9 mouse cellular contexts compared by ENCODE assay signal in the genomic region with DNA sequence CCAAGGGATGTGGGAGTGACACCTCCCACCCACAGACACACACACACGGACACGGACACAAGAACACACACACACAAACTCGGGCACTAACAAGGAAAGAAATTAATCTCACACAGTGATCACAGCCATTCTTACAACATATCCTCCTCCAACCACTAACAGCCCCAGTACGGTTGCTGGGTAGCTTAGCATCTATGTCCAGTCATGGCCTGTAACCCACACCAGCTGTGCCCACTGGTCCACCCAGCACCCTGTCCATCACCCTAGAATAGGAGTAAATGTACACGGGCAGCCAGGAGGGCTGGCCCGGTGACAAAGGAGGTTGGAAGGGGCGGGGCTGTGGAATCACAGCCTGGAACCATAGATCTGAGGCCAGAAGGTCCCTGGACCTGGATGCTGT.
DNase-seq lines count a peak whose midpoint lies in the region; ATAC-seq lines count a peak whose summit lies in the region.
"Had no signal": no experiment of that assay in that cellular context is flagged by ENCODE, and none has a peak within 500 bp of the region (broad histone marks: within the 10 kb centered on the region; RNA-seq: fewer than 3 reads in every experiment).

No protein-coding gene starts in this region.

- no peaks in the 10 kb centered on the region for H3K27me3 ChIP-seq in neural tube, embryonic 11.5 days (ENCODE audit: control insufficient read depth, insufficient read depth, low read length)
- H3K27me3 ChIP-seq in hindbrain, embryonic 12.5 days, result no peaks in the 10 kb centered on the region
- H3K27me3 ChIP-seq in limb, embryonic 13.5 days, result no peaks in the 10 kb centered on the region
- H3K27me3 ChIP-seq: limb, embryonic 12.5 days had no signal

- no peak for DNase-seq in neural tube, embryonic 11.5 days (ENCODE audit: low spot score)
- no peak for DNase-seq in neural tube, embryonic 10.5 days (ENCODE audit: extremely low spot score, low spot score)
- DNase-seq in spleen, postnatal 36 days (ENCODE audit: low spot score in 2 of 2), result no peak
- DNase-seq in B cell, adult 2 months, result no peak
- DNase-seq: thymus, adult 18-20 months had no signal

- no peak overlapping the region for H3K4me3 ChIP-seq in neural tube, embryonic 11.5 days (ENCODE audit: low read depth, low read length)
- no peak overlapping the region for H3K4me3 ChIP-seq in hindbrain, embryonic 12.5 days
- no peak overlapping the region for H3K4me3 ChIP-seq in limb, embryonic 13.5 days
- H3K4me3 ChIP-seq: limb, embryonic 12.5 days had no signal

- H3K27ac ChIP-seq in neural tube, embryonic 11.5 days (ENCODE audit: low read depth, low read length), result peak overlapping the region; percentile 40; the same call in 1 of the 2 replicates
- peak overlapping the region; percentile 82 for H3K27ac ChIP-seq in hindbrain, embryonic 12.5 days
- no peak overlapping the region for H3K27ac ChIP-seq in limb, embryonic 13.5 days
- H3K27ac ChIP-seq: limb, embryonic 12.5 days had no signal

- no peaks in the 10 kb centered on the region for H3K9me3 ChIP-seq in neural tube, embryonic 11.5 days (ENCODE audit: control insufficient read depth, low read length)
- H3K9me3 ChIP-seq in hindbrain, embryonic 12.5 days (replicated peaks), result no peaks in the 10 kb centered on the region
- H3K9me3 ChIP-seq in limb, embryonic 13.5 days, result no peaks in the 10 kb centered on the region
- H3K9me3 ChIP-seq: limb, embryonic 12.5 days had no signal

- no peaks in the 10 kb centered on the region for H3K36me3 ChIP-seq in neural tube, embryonic 11.5 days (ENCODE audit: control insufficient read depth, insufficient read depth, low read length)
- no peaks in the 10 kb centered on the region for H3K36me3 ChIP-seq in hindbrain, embryonic 12.5 days
- no peaks in the 10 kb centered on the region for H3K36me3 ChIP-seq in limb, embryonic 13.5 days
- H3K36me3 ChIP-seq: limb, embryonic 12.5 days had no signal

- peaks cover 29% of the 10 kb centered on the region for H3K4me1 ChIP-seq in neural tube, embryonic 11.5 days (ENCODE audit: control insufficient read depth, insufficient read depth, low read length)
- H3K4me1 ChIP-seq in hindbrain, embryonic 12.5 days, result peaks cover 89% of the 10 kb centered on the region
- H3K4me1 ChIP-seq in limb, embryonic 13.5 days, result peaks cover 92% of the 10 kb centered on the region

- peak; percentile 28 for ATAC-seq in neural tube, embryonic 11.5 days (ENCODE audit: insufficient read depth, low FRiP score, low TSS enrichment)
- peak; percentile 46 for ATAC-seq in hindbrain, embryonic 12.5 days (ENCODE audit: low FRiP score)
- ATAC-seq in limb, embryonic 13.5 days (ENCODE audit: low FRiP score, low read depth), result no peak
- no peak for ATAC-seq in erythroblast, adult 5-6 weeks (replicated peaks; ENCODE audit: low FRiP score, poor library complexity, severe bottlenecking)

- WGBS in neural tube, embryonic 11.5 days, result 66% methylated on average over 7 of the region's 7 CpGs
- WGBS in hindbrain, embryonic 12.5 days, result 57% methylated on average over 7 of the region's 7 CpGs
- WGBS in limb, embryonic 13.5 days, result 68% methylated on average over 7 of the region's 7 CpGs

- no peak overlapping the region for H3K9ac ChIP-seq in neural tube, embryonic 11.5 days (ENCODE audit: low read length)
- H3K9ac ChIP-seq in hindbrain, embryonic 12.5 days, result no peak overlapping the region
- no peak overlapping the region for H3K9ac ChIP-seq in limb, embryonic 13.5 days
- H3K9ac ChIP-seq: limb, embryonic 12.5 days had no signal

- H3K4me2 ChIP-seq in neural tube, embryonic 11.5 days (ENCODE audit: low read depth), result no peak overlapping the region
- 0 out of 2 replicates have a peak overlapping the region, but pooled peaks have one; percentile 41 for H3K4me2 ChIP-seq in hindbrain, embryonic 12.5 days (replicated peaks)
- peak overlapping the region; percentile 53 for H3K4me2 ChIP-seq in limb, embryonic 13.5 days (replicated peaks)

Comparison
In these comparisons a context has a peak if more than half of its experiments do, and no peak if none do; other contexts are left out.
1. ATAC-seq: peak in neural tube, embryonic 11.5 days (single experiment) and hindbrain, embryonic 12.5 days (single experiment); none in limb, embryonic 13.5 days (single experiment) and erythroblast, adult 5-6 weeks (single experiment).